Mouse (Mus musculus) forebrain, embryonic 11.5 days (tissue): ENCODE measurements around the gene Tspan32. TPM values are rescaled to one million over a fixed set of nuclear protein-coding genes. Genes with fewer than 3 reads are reported as not detected.

Experiments used
- ATAC-seq: fragments of 200-750 bp; cut with Nextera tagmentation; replicated peaks from 2 replicates; pipeline ENCODE4 v1.8.0; 2017; ENCODE audit warnings: moderate TSS enrichment; ENCODE audit not compliant: low FRiP score
- DNase-seq: peaks from one replicate; pipeline ENCODE4 v3.0.0-alpha.2; 2017; ENCODE audit warnings: low spot score
- H3K27ac ChIP-seq: fragments of 300-500 bp; sonication (generic); 2 replicates; pipeline ENCODE4 v1.5.1; 2014; ENCODE audit warnings: low read depth, low read length
- H3K27me3 ChIP-seq: fragments of 300-500 bp; sonication (generic); 2 replicates; pipeline ENCODE4 v1.6.1; 2014; ENCODE audit warnings: mild to moderate bottlenecking, low read length, mixed read lengths; ENCODE audit not compliant: control insufficient read depth, insufficient read depth
- H3K36me3 ChIP-seq: fragments of 300-500 bp; sonication (generic); 2 replicates; pipeline ENCODE4 v1.6.1; 2014; ENCODE audit warnings: mild to moderate bottlenecking, low read length, moderate library complexity, mixed read lengths; ENCODE audit not compliant: control insufficient read depth, insufficient read depth
- H3K4me1 ChIP-seq: fragments of 300-500 bp; sonication (generic); replicated peaks from 2 replicates; pipeline ENCODE4 v1.6.1; 2014; ENCODE audit warnings: low read length, mixed read lengths; ENCODE audit not compliant: control insufficient read depth, insufficient read depth
- H3K4me2 ChIP-seq: fragments of 300-500 bp; sonication (generic); 2 replicates; pipeline ENCODE4 v1.6.1; 2014; ENCODE audit warnings: low read depth, mild to moderate bottlenecking, low read length, moderate library complexity, mixed read lengths; ENCODE audit not compliant: severe bottlenecking
- H3K4me3 ChIP-seq: fragments of 300-500 bp; sonication (generic); 2 replicates; pipeline ENCODE4 v1.5.1; 2014; ENCODE audit warnings: low read depth, low read length
- H3K9ac ChIP-seq: fragments of 300-500 bp; sonication (generic); 2 replicates; pipeline ENCODE4 v1.6.1; 2014; ENCODE audit warnings: low read length
- H3K9me3 ChIP-seq: fragments of 300-500 bp; sonication (generic); 2 replicates; pipeline ENCODE4 v1.6.1; 2016; ENCODE audit warnings: low read length, mixed read lengths; ENCODE audit not compliant: control insufficient read depth
- WGBS: fragments of 180-500 bp; shearing (Covaris S2); extraction: QIAGEN DNeasy Blood & Tissue Kit; methylation state at CpG from one replicate; pipeline ENCODE4 v1.1.7; 2014; 5-methylcytosine and 5-hydroxymethylcytosine counted together
- polyA plus RNA-seq: library from polyadenylated mRNA; unstranded; fragments of >200 nt; fragmentation: Nextera tagmentation; extraction: Ambion mirVana; gene quantifications from 2 replicates; pipeline ENCODE4 v1.2.1, GENCODE M21; 2014

Gene Tspan32
- polyA plus RNA-seq, 1 experiment from 2014 or later, result 5.3 TPM

DNA sequence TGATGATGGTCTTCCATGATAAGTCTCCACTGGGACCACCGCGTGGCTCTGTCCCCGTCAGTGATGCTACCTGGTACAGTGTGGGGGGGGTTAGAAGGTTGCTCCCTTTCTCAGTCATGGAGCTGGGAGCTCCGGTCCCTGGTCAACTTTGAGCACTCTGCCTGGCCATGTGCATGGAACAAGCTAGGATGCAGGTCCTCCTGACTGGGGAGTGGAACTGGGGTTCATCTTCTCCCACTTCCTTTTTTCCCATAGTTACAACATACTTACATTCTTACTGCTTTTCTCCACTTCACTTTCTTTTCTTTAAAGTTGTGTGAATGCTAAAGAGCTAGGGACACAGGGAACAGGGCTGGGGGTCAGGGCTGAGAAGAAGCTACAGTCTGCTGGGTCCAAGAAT is 19.7 kb upstream of the Tspan32 start:
- no peak for ATAC-seq
- H3K9ac ChIP-seq, result no peak overlapping the region

DNA sequence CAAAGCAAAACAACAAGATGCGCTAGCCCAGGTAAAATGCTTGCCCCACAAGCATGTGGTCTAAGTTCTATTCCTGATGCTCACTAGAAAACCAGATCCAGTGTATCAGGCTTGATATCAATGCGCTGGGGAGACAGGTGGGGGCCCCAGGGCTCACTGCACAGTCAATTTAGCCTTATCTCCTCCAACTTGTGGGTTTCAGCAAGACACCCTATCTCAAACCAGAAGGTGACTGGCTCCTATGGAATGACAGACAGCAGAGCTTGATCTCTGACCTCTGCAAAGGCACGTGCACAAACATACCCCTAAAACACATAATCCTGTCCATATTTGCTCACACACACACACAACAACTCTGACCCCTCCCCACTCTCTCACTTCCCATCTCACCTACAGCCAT is 17.1 kb upstream of the Tspan32 start:
- ATAC-seq (no peak), DNase-seq (no peak)
- Histone ChIP-seq H3K9me3 (no peaks in the 10 kb centered on the region), H3K27me3 (no peaks in the 10 kb centered on the region), H3K4me2 (no peak overlapping the region), H3K9ac (no peak overlapping the region), H3K4me1 (no peaks in the 10 kb centered on the region), H3K27ac (no peak overlapping the region), H3K36me3 (no peaks in the 10 kb centered on the region), H3K4me3 (no peak overlapping the region)
- 86% methylated on average over 3 of the region's 3 CpGs for WGBS

More for the DNA sequence above, 19.7 kb upstream of the Tspan32 start:
- Histone ChIP-seq H3K4me1 (no peaks in the 10 kb centered on the region), H3K4me2 (no peak overlapping the region), H3K4me3 (no peak overlapping the region), H3K27ac (no peak overlapping the region), H3K36me3 (no peaks in the 10 kb centered on the region), H3K9me3 (no peaks in the 10 kb centered on the region), H3K27me3 (no peaks in the 10 kb centered on the region)
- 88% methylated on average over 4 of the region's 4 CpGs for WGBS
- DNase-seq, result no peak

DNA sequence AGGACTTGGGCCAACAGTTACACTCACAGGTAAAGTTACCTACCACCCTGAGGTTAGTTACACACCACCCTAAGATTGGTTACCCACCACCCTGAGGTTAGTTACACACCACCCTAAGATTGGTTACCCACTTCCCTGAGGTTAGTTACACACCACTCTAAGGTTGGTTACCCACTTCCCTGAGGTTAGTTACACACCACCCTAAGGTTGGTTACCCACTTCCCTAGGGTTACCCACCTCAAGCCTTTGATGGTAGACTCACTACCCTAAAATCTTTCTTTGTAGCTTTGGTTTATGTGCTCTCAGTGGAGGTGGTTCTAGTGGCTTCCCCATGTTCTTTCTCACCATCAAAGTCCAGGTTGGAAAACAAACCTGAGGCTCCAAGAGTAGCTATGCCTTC is 9.8 kb upstream of the Tspan32 start:
- Histone ChIP-seq H3K27me3 (no peaks in the 10 kb centered on the region), H3K36me3 (no peaks in the 10 kb centered on the region), H3K9me3 (no peaks in the 10 kb centered on the region), H3K4me2 (no peak overlapping the region), H3K9ac (no peak overlapping the region), H3K4me3 (no peak overlapping the region), H3K27ac (no peak overlapping the region), H3K4me1 (no peaks in the 10 kb centered on the region)
- ATAC-seq, result no peak
- DNase-seq, result no peak

DNA sequence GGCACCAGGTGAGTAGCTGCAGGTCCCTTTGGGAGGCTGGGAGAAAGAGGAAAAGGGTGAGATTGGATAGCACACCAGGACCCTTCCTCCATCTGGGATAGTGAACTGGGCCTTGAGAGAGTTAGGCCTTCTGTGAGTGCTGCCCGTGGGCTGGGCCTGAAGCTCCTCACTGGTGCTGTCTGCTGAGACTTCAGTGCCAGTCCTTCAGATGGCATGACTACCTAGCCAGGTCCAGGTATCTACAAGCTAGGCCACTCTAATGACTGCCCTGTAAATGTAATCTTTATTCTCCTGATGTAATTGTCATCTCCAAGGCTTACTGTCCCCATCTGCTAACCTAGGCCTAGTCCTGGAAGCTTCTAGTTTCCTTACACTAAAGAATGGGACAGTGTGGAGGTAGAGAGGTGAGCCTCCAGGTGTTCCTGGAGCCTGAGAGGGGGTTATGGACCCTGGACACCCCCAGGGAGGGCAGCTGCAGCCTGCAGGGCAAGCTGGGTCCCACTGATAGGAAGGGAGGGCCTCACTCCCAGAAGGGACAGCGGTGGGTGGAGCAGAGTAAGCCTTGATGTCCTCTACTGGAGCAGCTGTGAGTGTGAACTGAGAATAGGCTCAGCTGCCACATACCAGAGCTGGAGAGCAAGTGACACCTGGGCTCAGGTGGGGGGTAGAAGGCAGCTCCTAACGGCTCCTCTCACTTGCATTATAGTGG is 9.1 kb upstream of the Tspan32 start:
- no peak for ATAC-seq

DNA sequence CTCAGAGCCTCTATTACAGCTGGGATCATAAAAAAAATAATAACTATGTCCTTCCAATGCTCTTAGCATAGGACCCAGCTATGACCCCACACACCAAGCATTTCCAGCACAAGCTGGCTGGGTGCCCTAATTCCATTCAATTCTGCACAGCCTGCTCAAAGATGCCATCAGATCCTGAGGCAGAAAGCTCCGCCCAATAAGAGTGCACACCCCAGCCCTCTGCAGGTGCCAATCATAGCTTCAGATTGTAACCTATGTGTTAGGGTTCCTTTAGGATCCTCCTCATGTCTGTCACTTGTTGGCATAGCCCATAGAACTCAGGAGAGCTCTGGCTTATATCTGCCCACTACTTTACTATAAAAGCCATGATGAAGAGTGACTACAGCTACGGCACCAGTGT is 7.8 kb upstream of the Tspan32 start:
- no peak overlapping the region for H3K27ac ChIP-seq
- DNase-seq (no peak), ATAC-seq (no peak)
- H3K9ac ChIP-seq, result no peak overlapping the region
- H3K4me2 ChIP-seq, result no peak overlapping the region
- H3K4me3 ChIP-seq, result no peak overlapping the region
- H3K36me3 ChIP-seq, result no peaks in the 10 kb centered on the region
- 93% methylated on average over 2 of the region's 2 CpGs for WGBS
- no peaks in the 10 kb centered on the region for H3K9me3 ChIP-seq
- no peaks in the 10 kb centered on the region for H3K27me3 ChIP-seq
- H3K4me1 ChIP-seq, result no peaks in the 10 kb centered on the region

More for the DNA sequence above, 9.1 kb upstream of the Tspan32 start:
- no peak overlapping the region for H3K4me3 ChIP-seq
- H3K9me3 ChIP-seq, result no peaks in the 10 kb centered on the region
- no peak overlapping the region for H3K9ac ChIP-seq
- no peak overlapping the region for H3K4me2 ChIP-seq
- WGBS, result 76% methylated on average over 3 of the region's 3 CpGs
- no peaks in the 10 kb centered on the region for H3K27me3 ChIP-seq
- H3K36me3 ChIP-seq, result no peaks in the 10 kb centered on the region
- H3K27ac ChIP-seq, result no peak overlapping the region
- no peaks in the 10 kb centered on the region for H3K4me1 ChIP-seq
- DNase-seq, result no peak

DNA sequence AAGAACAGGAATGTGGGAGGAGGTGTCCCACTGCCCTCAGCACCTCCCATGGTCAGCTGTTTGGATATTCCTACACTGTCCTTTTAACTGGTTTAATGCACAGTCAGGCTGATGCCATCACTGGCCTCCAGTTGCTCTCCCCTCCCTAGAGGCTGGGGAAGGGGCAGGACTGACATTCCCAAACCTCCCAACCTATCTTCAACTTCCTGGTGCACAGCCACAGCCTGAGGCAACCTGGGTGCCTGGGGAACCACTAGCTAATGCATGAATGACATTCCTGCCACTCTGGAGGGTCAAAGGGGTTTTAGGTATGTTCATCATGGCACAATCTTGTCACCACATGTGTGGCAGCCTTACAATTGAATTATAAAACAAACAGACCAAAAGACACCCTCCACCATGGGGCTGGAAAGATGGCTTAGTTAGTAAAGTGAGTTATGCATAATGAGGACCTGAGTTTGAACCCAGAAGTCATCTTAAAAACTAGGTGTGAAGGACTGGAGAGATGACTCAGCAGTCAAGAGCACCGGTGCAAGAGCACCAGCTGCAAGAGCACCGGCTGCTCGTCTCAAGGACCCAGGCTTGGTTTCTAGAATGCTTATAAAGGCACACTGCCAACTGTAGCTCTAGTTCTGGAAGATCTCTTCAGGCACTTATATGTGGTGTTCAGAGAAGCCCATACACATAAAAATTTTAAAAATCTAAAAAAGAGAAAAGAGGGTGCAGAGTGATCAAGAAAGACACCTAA is 7.3 kb upstream of the Tspan32 start:
- Histone ChIP-seq H3K4me2 (no peak overlapping the region), H3K9ac (no peak overlapping the region), H3K4me1 (no peaks in the 10 kb centered on the region), H3K4me3 (no peak overlapping the region), H3K9me3 (no peaks in the 10 kb centered on the region), H3K36me3 (no peaks in the 10 kb centered on the region), H3K27ac (no peak overlapping the region), H3K27me3 (no peaks in the 10 kb centered on the region)
- 92% methylated on average over 3 of the region's 3 CpGs for WGBS
- DNase-seq (no peak), ATAC-seq (no peak)

DNA sequence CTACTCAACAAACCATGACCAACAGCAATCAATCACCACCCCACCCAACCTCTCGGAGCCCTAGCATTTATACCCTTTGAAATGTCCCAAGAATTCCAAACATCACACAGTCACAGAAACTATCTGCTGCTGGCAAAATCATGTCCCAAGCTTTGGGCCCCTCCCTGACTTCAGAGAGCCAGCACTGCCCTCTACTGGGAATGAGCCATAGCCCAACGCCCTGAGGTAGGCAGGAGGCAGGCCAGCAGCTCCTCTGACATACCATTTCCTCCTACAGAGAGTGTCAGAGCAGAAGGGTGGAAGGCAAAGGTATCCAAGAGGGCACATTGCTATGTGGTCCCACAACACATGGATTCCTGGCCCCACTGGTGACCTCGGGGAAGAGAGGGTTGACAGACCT is 2.2 kb upstream of the Tspan32 start:
- Histone ChIP-seq H3K27ac (no peak overlapping the region), H3K27me3 (no peaks in the 10 kb centered on the region), H3K4me2 (no peak overlapping the region), H3K9ac (no peak overlapping the region), H3K36me3 (no peaks in the 10 kb centered on the region), H3K9me3 (no peaks in the 10 kb centered on the region), H3K4me3 (no peak overlapping the region), H3K4me1 (no peaks in the 10 kb centered on the region)
- ATAC-seq, result no peak
- DNase-seq, result no peak
- WGBS, result 48% methylated on average over 3 of the region's 3 CpGs

DNA sequence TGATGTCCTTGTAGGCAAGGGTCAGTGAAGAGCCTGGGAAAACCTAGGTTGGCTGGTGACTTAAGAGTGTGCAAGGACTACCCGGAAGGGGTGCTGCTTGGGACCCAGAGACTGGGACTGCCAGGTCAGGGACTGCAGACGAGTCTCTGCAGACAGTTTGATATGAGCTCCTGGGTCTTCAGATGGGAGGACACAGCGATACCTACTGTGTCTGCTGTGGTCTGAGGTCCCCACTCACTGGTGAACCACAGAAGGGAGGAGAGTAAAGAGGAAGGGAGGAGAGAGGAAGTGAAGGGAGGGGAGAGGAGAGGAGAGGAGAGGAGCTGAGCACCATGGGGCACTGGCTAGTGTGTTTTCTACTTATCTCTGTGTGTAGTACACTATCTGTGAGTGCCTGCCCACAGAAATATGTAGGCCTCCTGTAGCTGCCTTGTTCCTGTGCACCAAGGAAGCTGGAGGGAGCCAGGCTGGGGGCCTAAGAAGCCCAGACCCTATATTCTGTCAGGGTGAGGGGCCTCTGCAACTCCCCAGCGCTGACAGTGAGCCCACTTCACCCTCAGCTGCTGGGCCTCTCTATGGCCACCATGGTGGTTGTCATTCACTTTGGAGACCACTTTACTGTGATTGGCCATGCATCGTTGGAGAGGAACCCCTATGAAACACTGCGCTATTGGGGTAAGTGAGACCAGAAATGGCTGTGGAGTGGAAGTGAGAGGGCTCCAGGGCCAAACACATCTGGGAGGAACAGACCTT is 674 bp downstream of the Tspan32 start:
- no peak overlapping the region for H3K4me3 ChIP-seq
- 89% methylated on average over 6 of the region's 6 CpGs for WGBS
- ATAC-seq, result no peak

More for the DNA sequence above, 674 bp downstream of the Tspan32 start:
- no peaks in the 10 kb centered on the region for H3K27me3 ChIP-seq
- DNase-seq, result no peak
- H3K36me3 ChIP-seq, result no peaks in the 10 kb centered on the region
- H3K4me2 ChIP-seq, result no peak overlapping the region
- H3K4me1 ChIP-seq, result 0 out of 2 replicates have a peak, but pooled peaks cover 4% of the 10 kb centered on the region
- H3K9me3 ChIP-seq, result no peaks in the 10 kb centered on the region
- peak overlapping the region; percentile 59 for H3K27ac ChIP-seq
- no peak overlapping the region for H3K9ac ChIP-seq
